Mouse (Mus musculus): ENCODE data around the gene Morn4. TPM values are rescaled to one million over a fixed set of nuclear protein-coding genes. Genes with fewer than 3 reads are reported as not detected.
A peak's percentile ranks its signal among the peaks of the same experiment; 100 is the strongest.

The Morn4 gene
- polyA plus RNA-seq (2012; rRNA removed) = 2.4 and 2.5 TPM in 2 replicates

GRCm38 (mm10) chr19:42086166-42086565 lies at the start of gene Morn4:
TSS of gene Morn4 (minus strand) at chr19:42086357.
- WGBS = 3% methylated on average over 21 of the region's 21 CpGs
- DNase-seq (ENCODE audit: low read depth, low spot score) = no peak

DNA sequence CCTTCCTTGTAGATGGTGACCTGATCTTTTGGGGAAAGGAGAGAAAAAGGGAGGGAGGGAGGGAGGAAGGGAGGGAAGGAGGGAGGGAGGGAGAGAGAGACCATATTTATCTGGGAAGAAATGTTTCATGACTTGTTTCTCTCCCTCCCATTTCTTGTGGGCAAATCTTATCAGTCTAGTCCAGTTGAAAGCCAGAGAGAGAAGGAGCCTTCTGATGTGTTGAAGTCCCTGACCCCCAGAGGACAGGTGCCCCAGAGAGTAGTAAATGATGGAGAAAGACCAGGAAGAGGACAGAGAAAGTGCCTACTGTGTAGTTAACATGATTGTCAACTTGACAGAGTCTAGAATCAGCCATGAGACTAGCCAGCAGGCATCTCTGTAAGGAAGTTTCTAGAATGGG lies 48.9 kb upstream of the Morn4 start:
- DNase-seq (ENCODE audit: low read depth, low spot score) = no peak

- no peak for DNase-seq (ENCODE audit: low read depth, low spot score)
- 24% methylated on average over 5 of the region's 5 CpGs for WGBS
Observed at GRCm38 (mm10) chr19:42131101-42131500, 44.9 kb upstream of the Morn4 start.

GRCm38 (mm10) chr19:42130294-42130606 lies 44.1 kb upstream of the Morn4 start:
- 54% methylated on average over 3 of the region's 3 CpGs for WGBS
- no peak for DNase-seq (ENCODE audit: low read depth, low spot score)

- no peak for DNase-seq (ENCODE audit: low read depth, low spot score)
- 49% methylated on average over 14 of the region's 14 CpGs for WGBS
Observed at GRCm38 (mm10) chr19:42129509-42130293, 43.5 kb upstream of the Morn4 start.

- peak; percentile 95 for DNase-seq (ENCODE audit: low read depth, low spot score)
- WGBS = under 1% methylated on average over 54 of the region's 54 CpGs
Observed at GRCm38 (mm10) chr19:42128787-42129508, 42.8 kb upstream of the Morn4 start, which contains the start of gene Avpi1. TSS of gene Avpi1 (minus strand) at chr19:42129059.

GRCm38 (mm10) chr19:42128052-42128740 lies 42.0 kb upstream of the Morn4 start:
- DNase-seq (ENCODE audit: low read depth, low spot score) = no peak
- 7% methylated on average over 23 of the region's 23 CpGs for WGBS

DNA sequence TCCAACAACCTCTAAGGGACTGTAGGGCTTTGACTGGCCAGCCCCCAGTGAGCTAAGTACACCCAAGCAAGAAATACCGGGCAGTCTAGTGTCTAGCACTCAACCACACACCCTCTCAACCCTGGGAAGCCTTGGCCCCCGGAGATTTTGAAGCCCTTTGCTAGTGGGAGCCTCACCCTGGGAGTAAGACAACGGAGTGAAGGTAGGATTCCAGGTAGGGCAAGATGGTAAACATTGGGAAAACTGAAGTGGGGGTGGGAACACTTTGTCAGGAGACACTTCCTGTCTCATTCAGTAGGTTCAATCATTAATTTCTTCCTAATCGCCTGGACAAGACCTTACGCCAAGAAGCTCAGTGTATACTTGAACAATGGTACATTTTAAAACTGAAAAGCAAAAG lies 40.9 kb upstream of the Morn4 start:
- DNase-seq (ENCODE audit: low read depth, low spot score) = no peak
- 66% methylated on average over 5 of the region's 5 CpGs for WGBS

DNA sequence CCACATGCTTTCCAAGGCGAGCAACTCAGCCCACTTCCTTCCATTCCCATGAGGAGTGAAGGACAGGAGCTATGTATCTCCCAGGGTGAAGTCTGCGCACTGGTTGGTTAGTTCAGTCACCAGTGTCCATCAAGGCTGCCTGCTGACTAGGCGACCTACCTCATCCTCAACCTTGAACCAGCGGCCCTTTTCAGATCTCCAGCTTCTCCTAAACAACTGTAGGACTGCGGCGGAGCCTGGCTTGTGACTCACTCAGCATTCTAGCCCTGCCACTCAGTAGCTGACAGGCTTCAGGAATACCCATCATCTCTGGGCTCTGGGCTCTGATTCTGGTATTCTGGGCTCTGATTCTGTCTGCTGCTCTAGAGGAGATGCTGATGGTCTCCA lies 40.1 kb upstream of the Morn4 start:
- 94% methylated on average over 6 of the region's 6 CpGs for WGBS
- no peak for DNase-seq (ENCODE audit: low read depth, low spot score)

GRCm38 (mm10) chr19:42125501-42126218 lies 39.5 kb upstream of the Morn4 start:
- DNase-seq (ENCODE audit: low read depth, low spot score) = no peak
- WGBS = 85% methylated on average over 11 of the region's 11 CpGs

DNA sequence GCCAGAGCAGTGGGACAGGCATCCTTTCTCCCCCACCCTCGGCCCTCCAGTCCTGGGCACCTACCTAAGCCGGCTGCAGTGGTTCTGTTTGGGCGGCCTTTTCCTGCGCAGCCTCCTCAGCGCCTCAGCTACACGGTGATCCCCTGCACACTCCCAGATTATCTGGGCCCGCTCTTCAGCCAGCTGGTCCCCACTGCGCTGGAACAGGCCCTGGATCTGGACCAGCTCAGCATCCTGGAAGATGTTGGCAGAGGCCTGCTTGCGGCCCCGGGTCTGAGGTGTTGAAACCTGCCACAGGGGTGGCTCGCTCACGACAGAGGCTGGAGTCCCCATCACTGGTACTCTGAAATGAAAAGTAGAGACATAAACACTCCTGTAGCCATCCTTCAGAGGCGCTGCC lies 38.5 kb upstream of the Morn4 start:
- DNase-seq (ENCODE audit: low read depth, low spot score) = no peak
- 89% methylated on average over 13 of the region's 13 CpGs for WGBS

DNA sequence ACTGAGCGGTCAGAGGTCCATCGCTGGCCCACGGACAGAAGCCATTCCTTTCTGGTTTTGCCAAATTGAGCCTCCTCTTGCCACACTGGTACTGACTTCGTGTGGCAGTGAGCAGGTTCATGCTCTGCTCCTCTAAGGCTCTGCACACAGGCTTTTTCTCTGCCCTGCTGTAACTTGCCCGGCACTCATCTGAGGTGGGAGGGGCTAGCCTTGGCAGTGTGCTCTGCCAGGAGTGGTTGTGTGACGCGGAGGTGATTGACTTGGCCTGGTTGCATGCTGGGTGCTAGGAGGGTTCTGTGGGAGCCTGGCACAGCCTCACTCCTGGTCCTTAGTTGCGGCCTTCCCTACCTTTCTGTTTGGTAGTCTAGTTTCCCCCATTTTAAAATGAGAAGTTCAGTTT lies 34.3 kb upstream of the Morn4 start:
- 78% methylated on average over 8 of the region's 8 CpGs for WGBS
- no peak for DNase-seq (ENCODE audit: low read depth, low spot score)

DNA sequence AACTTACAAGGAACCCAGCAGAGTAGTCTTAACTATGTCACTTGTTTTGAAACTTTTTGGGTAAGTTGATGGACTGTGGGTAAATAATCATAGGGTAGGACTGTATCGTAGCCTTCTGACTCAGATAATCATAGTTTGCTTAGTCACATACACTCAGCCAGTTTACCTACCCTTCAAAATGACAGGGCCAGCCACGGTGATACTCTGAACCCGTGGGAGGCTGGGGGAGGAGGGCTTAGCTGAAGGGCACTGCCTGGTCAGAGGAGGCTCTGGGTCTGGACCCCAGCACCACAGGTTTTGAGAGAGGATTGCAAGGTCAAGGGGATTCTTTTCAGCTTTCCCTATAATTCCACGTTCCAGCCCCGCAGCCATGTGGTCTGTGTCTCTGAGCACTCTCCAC lies 32.4 kb upstream of the Morn4 start:
- no peak for DNase-seq (ENCODE audit: low read depth, low spot score)
- WGBS = 62% methylated on average over 5 of the region's 5 CpGs

DNA sequence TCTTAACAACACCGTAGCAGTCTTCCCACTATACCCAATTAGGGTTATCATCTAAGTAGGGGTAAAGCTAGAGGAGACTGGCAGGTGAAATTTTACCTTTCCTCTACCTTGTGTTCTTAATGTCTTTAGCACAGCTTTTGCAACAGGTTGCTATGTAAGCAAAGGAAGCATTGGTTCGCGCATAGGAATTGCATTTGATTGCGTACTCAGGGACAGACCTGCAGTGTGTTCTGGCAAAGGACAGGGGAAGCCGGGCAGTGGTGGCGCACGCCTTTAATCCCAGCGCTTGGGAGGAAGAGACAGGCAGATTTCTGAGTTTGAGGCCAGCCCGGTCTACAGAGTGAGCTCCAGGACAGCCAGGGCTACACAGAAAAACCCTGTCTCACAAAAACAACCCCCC lies 32.0 kb upstream of the Morn4 start:
- DNase-seq (ENCODE audit: low read depth, low spot score) = no peak
- WGBS = 92% methylated on average over 9 of the region's 9 CpGs

DNA sequence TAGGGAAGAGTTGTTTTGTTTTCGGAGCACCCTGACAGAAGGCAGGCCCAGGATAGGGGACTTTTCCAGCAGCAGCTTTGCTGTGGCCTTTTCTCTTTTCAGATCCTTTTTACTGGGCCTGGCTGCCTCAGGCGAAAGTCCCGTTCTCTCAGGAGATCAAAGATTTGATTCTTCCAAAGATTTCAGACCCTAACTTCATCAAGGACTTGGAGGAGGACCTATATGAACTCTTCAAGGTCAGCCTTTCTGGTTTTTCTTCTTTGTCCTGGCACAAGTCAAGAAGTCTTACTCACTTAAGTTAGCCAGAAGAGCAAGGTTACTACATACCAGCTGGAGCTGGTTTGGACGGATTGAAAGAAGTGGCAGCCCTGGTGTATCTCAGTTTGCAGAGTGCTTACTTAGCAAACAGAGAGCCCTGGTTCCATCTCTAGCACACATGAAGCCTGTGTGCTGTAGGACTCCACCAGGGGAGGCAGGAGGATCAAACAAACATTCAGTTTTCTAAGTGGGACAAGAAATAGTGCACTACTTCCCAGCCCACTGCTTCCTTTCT lies 29.7 kb upstream of the Morn4 start:
- WGBS = 81% methylated on average over 4 of the region's 4 CpGs
- no peak for DNase-seq (ENCODE audit: low read depth, low spot score)

DNA sequence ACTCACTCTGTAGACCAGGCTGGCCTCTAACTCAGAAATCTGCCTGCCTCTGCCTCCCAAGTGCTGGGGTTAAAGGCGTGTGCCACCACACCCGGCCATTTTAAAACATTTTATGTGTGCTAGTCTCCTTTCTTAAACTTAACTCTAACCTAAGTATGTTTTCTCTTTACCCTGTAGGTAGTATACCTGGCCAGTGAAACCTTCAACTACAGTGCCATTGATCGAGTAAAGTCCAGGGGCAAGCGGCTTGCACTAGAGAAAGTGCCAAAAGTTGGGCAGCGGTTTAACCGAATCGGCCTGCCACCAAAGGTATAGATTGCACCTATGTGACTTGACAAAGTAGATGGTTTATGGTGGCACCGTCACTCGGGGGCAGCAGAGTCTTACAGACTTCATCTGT lies 18.5 kb upstream of the Morn4 start:
- no peak for DNase-seq (ENCODE audit: low read depth, low spot score)
- 92% methylated on average over 9 of the region's 9 CpGs for WGBS

DNA sequence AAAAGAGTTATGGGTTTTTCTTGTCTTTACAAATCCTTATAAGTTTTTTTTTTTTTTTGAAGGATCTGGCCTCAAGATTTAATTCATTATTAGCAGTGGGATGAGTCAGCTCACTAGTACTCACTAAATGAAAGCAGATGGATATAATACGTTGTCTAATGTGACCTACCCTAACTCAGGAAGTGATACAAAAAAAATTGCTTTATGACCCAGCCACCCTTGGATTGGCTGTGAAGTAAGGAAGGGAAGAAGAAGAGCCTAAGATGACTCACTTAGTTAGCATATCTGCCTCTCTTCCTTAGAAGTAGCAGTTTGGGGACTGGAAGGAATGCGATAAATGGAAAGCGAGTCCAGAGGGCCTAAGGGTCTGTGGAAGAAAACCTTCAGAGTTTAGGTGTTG lies 13.2 kb upstream of the Morn4 start:
- 70% methylated on average over 3 of the region's 3 CpGs for WGBS
- no peak for DNase-seq (ENCODE audit: low read depth, low spot score)

- DNase-seq (ENCODE audit: low read depth, low spot score) = no peak
- under 1% methylated on average over 52 of the region's 52 CpGs for WGBS
Observed at GRCm38 (mm10) chr19:42090637-42091141, 4.5 kb upstream of the Morn4 start.

DNA sequence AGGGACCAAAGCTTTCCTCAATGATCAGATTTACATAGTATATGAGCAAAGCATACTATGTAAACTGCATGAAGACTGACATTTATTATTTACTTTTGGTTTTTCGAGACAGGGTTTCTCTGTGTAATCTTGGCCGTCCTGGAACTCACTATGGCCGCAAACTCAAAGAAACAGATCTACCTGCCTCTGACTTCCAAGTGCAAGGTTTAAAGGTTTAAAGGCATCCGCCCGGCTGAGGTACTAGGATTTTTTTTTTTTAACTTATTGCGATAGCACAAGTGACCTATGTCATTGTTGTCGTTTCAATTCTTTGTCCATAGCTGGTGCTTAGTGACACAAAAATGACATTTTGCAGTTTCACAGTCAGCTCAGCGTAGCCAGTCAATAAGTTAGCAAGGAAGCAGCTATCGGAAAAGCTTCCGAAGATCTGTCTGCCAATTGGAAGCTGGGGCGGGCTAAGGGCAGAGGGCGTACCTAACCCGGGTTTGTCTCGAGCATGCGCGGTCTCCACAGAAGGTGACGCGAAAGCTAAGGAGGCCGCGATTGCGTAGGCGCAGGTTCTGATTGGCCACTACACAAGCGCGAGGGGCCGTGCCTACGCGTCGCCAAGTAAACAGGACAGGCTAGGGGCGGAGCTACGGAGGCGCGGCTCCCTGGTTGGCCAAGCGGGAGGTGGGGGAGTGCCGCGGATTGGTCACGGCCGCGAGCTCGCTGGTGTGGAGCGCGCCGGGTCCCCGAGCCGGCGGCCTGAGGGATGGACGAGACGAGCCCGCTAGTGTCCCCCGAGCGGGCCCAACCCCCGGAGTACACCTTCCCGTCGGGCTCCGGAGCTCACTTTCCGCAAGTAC lies 3.8 kb upstream of the Morn4 start, which contains the start of gene Pi4k2a:
Pi4k2a (plus strand) TSS at position 723 of the 848 bp plus-strand sequence.
- peak; percentile 98 for DNase-seq (ENCODE audit: low read depth, low spot score)
- under 1% methylated on average over 54 of the region's 55 CpGs for WGBS

Data from large intestine, adult 2 months (tissue).